Mouse (Mus musculus) right cerebral cortex, postnatal 36 days (tissue): Measurements from ENCODE around the gene Iqcf6.
A peak's percentile ranks its signal among the peaks of the same experiment; 100 is the strongest.

Source experiments
- DNase-seq, 2 experiments: peaks; one replicate each; pipeline ENCODE4 v3.0.0; 2022; ENCODE audit warnings: low spot score in 2 of 2, mixed read lengths in 1 of 2

The Iqcf6 gene

DNA sequence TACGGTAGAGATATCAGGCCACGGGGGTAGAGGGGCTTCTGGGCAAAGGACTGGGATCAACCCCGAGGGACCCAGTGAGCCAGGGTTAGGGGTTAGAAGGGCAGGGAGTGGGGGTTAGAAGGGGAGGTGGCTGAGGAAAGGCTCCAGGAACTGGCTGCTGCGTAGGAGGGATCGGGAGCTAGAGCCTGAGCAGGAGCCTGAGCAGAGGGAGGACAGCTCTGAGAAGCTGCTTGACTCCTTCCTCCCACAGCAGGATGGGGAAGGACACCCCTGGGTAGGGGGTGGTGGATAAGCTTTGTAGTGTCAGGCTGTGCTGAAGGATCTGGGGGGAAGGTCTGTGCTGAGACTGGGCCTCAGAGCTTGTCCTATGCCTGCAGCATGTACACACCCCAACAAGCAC is 30.4 kb downstream of the Iqcf6 start:
- no peak for DNase-seq

DNA sequence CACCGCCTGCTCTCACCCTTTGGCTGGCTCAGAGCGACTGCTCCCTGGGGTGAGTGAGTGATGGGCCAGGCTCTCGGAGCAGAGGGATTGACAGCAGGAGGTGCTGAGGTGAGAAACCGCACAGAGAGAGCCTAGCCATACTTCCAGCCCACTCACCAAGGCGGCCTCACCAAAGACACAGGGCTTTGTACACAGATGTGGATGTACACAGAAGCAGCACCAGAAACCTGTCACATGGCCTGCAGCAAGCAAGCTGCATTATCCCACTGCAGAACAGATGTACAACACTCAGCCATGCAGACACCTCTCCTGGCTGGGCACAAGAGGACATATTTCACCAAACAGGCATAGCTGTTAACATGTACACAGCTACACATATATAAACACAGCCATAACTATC is 31.2 kb downstream of the Iqcf6 start:
- no peak for DNase-seq

DNA sequence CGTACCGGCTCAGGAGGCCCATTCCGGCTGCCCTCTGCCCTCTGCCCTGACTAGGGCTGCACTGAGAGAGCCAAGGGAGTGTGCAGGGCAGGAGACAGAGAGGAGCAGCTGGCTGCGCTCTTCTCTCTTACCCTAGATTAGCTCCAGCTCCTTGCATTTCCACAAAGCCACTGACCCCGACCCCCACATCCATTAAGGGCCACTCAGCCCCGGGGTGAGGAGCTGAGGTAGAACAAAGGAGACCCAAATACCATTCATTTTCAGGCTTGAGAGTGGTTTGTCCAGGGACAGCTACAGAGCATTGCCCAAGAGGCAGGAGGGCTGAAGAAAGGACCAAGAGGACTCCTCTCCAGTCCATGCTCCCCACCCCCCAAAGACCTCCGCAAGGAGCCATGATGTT is 33.1 kb downstream of the Iqcf6 start:
- DNase-seq, result no peak

DNA sequence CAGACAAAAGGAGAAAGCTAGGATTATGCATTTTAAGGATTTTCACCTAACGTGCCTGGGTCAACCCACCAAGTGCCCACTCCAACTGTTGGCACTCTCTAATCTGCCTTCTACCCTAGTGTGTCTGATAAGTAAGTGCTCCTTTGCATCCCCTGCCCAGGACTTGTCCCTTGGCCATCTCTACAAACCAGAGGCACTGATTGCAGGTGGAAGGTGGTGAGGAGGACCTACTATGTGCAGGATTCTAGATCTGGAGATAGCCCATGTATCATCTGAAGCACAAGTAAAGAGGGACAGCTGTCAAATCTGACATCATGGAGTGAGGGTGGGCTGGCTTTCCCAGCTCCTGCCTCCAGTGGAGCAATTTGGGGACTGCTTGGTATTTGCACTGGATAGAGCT is 33.6 kb downstream of the Iqcf6 start:
- no peak for DNase-seq

DNA sequence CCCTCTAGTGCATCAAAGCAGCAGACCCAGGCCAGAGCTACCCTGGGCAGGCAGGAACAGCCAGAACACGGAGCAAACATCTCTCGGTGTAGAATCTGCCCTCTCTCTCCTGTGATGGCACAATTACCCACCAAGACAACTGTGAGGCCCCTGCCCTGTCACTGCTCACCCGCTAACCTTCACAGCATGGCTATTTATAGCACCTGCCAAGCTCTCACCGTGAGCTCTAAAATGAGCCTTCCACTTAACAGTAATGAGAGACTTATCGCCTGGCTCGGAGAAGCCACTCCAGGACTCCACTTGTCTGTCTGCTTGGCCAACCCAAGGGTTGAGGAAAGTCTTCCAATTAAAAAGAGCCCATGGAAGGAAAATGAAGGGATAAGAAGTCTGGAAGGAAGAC is 36.8 kb downstream of the Iqcf6 start:
- no peak for DNase-seq

DNA sequence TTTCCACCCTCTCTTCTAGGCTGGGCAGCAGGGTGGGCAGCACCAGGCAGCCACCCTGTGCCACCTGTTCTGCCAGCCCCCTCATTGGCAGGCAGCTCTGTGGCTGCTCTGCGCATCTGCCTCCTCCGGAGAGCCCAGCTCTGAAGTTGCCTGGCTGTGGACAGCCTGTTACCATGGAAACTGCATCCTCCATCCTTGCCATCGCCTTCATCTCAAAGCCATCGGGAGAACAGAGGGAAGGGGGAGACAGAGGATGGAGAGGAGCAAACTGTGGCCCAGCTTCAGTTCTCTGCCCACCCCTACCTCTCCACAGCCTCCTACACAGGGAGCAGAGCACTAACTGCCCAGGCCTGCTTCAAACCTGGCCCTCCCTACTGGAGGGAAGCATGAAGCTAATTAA is 38.1 kb downstream of the Iqcf6 start:
- peak; percentile 81 to 89 for DNase-seq

DNA sequence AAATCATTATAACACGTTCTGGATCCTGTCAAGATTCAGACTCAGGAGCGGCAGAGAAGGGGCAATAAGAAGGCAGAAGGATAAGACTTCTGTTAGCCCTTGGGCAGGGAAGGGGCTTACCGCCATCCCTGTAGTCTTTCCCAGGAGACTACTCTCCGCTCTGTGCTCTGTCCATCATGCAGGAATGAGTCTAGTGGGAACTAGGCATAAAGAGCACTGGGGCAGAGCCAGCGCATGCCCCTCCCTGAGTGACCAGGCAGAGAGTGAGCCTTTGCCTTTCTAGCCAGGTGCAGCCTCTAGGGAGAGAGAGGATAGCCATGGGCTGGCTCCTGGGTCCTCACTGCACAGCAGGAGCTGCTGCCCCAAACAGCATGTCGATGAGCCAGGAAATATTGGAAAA is 38.5 kb downstream of the Iqcf6 start:
- DNase-seq, result no peak

DNA sequence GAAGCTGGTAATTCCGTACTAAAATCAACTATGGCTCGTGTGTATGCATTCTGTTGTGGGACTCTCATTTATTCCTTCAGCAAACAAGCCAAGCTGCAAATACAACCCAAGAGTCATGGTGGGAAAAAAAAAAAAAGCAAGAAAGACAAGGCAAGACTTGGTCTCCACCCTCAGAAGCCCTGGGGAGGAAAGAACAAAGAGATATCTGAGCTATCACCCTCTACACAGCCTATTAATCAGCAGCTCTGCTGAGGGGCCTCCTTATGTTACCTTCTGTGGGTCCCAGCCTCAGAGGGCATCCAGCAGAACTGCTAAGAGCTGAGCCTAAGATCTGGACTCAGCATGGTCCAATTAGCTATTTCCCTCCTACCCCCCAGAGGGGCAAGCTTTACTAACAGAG is 47.5 kb downstream of the Iqcf6 start:
- DNase-seq, result no peak

DNA sequence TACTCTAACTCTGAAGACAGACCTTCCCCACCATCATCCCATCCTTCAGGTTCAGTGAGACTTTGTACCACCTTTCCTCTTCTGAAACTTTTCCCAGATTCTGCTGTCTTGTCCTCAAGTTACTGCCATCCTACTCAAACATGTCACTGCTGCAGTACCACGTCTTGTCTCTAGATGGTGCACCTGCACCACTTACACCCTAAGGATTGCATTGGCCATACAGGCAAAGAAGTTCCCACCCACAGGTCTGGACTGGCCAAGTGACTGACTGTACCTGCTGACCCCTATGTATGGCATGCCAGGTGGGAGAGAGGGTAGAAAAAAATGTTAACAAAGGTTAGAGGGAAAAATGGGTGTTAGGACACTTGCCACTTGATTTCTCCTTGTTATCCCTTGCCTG is 49.1 kb downstream of the Iqcf6 start:
- peak; percentile 72 to 76 for DNase-seq

DNA sequence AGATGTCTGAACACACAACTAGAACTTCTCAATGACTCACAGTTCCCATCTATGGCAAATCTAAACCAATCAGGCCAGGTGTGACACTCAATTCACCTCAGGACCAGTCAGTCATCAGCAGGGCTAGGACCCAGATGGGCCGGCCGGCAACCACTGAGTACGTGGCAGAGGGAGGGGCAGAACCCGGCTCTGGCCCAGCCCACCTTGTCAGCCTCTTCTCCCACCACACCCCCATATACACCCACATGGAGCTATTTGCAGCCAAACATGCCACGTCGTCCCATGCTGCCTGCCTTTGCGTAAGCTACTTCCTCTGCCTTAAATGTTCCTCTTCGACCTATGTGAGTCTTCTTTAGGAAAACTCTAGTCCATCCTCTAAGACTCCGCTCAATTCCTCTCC is 49.6 kb downstream of the Iqcf6 start:
- DNase-seq, result peak in 1 of 2 experiments; percentile 63

DNA sequence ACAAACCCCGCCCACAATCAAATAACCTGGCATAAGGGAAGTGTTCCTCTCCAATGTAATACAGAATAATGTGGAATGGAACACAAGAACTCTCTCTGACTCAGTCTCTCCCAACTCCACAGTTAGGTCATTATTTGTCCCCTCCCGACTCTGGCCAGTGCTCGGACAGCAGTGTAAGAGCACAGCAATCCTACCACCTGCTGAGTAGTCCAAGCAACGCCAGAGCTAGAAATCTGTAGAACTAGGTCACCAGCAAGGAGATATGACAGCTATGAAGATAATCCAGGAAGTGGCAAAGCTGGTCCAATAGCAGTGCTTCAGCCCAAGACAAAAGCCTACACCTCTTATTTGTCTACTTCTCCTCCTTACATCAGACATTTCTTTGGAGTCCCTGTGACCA is 50.2 kb downstream of the Iqcf6 start:
- DNase-seq, result no peak
